Mouse (Mus musculus) adrenal gland, postnatal 0 days (tissue): ENCODE results near the gene Ppp1r17. TPM values are rescaled to one million over a fixed set of nuclear protein-coding genes. Genes with fewer than 3 reads are reported as not detected.

ENCODE experiments used
- polyA plus RNA-seq: library from polyadenylated mRNA; unstranded; fragments of >200 nt; fragmentation: Nextera tagmentation; extraction: Ambion mirVana; gene quantifications from 2 replicates; pipeline ENCODE4 v1.2.1, GENCODE M21; 2015

Ppp1r17 gene
- polyA plus RNA-seq = 7.9 and 13.3 TPM in 2 replicates

DNA sequence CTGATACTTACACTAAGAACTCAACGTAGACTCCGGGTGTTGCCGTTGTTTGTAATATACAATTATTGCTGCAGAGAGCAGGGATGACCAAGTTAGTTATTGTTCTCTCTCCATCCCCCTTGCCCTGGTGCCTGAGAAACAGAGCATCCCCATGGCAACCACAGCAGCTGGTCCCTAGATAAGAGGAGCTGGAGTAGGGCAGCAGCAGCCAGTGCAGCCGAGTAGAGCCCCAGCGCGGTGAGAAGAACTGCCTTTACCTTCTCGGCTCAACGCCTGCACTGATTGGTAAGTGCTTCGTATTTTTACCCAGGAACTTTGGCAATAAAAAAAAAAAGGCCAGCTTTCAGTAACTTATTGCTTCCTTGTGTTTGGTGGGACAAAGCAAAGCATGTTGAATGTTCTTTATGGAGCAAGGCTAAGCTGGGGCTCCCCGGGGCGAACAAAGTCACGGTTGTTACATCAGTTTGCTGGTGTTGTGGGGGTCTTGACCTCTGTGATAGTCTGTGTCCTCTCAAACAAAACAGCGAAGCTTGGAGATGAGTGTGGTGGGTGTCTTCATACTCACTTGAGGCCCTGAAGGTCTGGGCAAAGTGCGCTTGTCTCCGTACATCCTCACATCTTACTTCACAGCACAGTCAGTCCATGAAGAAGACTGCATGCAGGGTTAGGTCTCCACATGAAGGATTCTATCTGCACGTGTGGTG is at the start of gene Ppp1r17:
Ppp1r17 (plus strand) TSS at position 207 of the 704 bp plus-strand sequence.

Other genes starting within 250 kb of the Ppp1r17 start
- gene Itprid1, start 180.6 kb upstream of the Ppp1r17 start, polyA plus RNA-seq = not detected in 2 replicates